Mouse (Mus musculus) spleen, postnatal 14 days (tissue): ENCODE data around the gene Ndufa8.

Experiments used
- DNase-seq, 2 experiments: peaks; one replicate each; pipeline ENCODE4 v3.0.0; 2021 to 2022; ENCODE audit warnings: low spot score in 2 of 2

Gene Ndufa8

GRCm38 (mm10) chr2:36048748-36049566 lies at the start of gene Ndufa8, which contains the start of gene Morn5:
TSS of gene Ndufa8 (minus strand) at chr2:36049406.
TSS of gene Morn5 (plus strand) at chr2:36049458.
- peak; percentile 95 to 97 for DNase-seq

GRCm38 (mm10) chr2:36098021-36098420 lies 48.8 kb upstream of the Ndufa8 start:
- no peak for DNase-seq

- DNase-seq: no peak
Observed at GRCm38 (mm10) chr2:36097129-36097815, 48.1 kb upstream of the Ndufa8 start.

GRCm38 (mm10) chr2:36093914-36094475 lies 44.8 kb upstream of the Ndufa8 start:
- no peak for DNase-seq

- DNase-seq: no peak
Observed at GRCm38 (mm10) chr2:36093301-36093700, 44.1 kb upstream of the Ndufa8 start.

GRCm38 (mm10) chr2:36092748-36093147 lies 43.5 kb upstream of the Ndufa8 start:
- no peak for DNase-seq

GRCm38 (mm10) chr2:36090853-36091741 lies 41.9 kb upstream of the Ndufa8 start:
- DNase-seq: peak; percentile 27 to 39

GRCm38 (mm10) chr2:36089190-36089589 lies 40.0 kb upstream of the Ndufa8 start:
- no peak for DNase-seq

GRCm38 (mm10) chr2:36085041-36085440 lies 35.8 kb upstream of the Ndufa8 start:
- DNase-seq: no peak

- no peak for DNase-seq
Observed at GRCm38 (mm10) chr2:36082802-36083580, 33.8 kb upstream of the Ndufa8 start.

- no peak for DNase-seq
Observed at GRCm38 (mm10) chr2:36081446-36081845, 32.2 kb upstream of the Ndufa8 start.

GRCm38 (mm10) chr2:36077160-36077761 lies 28.1 kb upstream of the Ndufa8 start:
- DNase-seq: no peak

- no peak for DNase-seq
Observed at GRCm38 (mm10) chr2:36075210-36075609, 26.0 kb upstream of the Ndufa8 start.

- DNase-seq: no peak
Observed at GRCm38 (mm10) chr2:36073781-36074180, 24.6 kb upstream of the Ndufa8 start.

GRCm38 (mm10) chr2:36071660-36072305 lies 22.6 kb upstream of the Ndufa8 start:
- DNase-seq: no peak

GRCm38 (mm10) chr2:36067132-36067531 lies 17.9 kb upstream of the Ndufa8 start:
- no peak for DNase-seq

- no peak for DNase-seq
Observed at GRCm38 (mm10) chr2:36061409-36061808, 12.2 kb upstream of the Ndufa8 start.

- DNase-seq: no peak
Observed at GRCm38 (mm10) chr2:36056248-36056647, 7.0 kb upstream of the Ndufa8 start.

GRCm38 (mm10) chr2:36053249-36053648 lies 4.0 kb upstream of the Ndufa8 start:
- no peak for DNase-seq

- DNase-seq: no peak
Observed at GRCm38 (mm10) chr2:36049567-36049954, 355 bp upstream of the Ndufa8 start.
